Mouse (Mus musculus) spleen, postnatal 14 days (tissue): ENCODE data around the gene Ciz1.

Experiments
- DNase-seq, 2 experiments: peaks; one replicate each; pipeline ENCODE4 v3.0.0; 2021 to 2022; ENCODE audit warnings: low spot score in 2 of 2

Gene Ciz1

DNA sequence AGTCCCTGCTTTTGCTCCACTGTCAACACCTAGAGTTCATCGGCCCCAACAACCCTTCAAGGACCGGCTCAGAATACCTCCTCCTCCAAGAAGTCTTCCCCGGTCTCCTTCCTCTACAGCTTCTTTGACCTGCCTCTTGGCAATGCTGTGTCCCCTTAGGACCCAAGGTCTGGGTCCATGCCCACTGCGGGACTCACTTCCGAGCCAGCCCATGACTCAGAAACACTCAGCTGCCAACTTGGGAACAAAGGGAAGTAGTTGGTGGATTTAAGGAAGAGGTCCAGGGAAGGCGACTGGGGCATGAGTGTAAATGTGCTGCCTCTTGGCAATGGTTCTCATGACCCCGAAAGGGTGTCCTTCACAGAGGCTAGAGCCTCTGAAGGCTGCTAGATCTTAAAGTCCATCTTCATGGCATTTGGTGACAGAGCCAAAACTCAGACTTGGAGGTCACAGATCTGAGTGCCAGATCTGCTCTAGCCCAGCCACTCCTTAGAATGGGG, 27.9 kb downstream of the Ciz1 start:
- DNase-seq: no peak

DNA sequence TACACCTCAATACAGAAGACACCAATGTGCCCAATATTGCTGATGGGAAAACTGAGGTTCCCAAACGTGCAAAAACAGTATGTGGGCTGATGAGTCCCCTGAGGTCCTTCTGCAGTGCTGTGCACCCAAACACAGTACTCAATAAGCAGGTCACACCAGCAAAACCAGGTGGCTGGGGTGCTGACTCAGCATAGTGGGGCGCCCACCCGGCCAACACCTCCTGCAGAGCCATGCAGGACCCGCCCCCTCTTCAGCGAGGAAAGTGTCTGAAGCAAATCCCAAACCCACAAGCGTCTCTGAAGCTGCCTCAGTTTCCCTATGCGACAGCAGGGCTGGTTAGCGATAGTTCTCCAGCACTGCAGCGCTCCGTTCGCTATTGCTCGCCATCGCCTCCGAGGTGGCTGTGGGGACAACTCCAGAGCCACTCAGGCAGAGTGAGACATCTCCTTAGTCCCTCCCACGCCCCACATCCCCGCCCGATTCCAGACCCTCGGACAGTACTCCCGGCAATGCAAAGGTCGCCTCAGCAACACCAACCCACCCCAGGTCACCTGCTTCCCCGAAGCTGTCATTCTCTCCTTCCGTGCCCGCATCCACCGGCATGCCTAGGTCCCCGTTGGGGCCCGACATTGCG, 29.1 kb downstream of the Ciz1 start:
- peak in 1 of 2 experiments; percentile 22 for DNase-seq

GRCm38 (mm10) chr2:32381775-32382223, 29.7 kb downstream of the Ciz1 start, which contains the start of gene 1110008P14Rik:
TSS of gene 1110008P14Rik (minus strand) at chr2:32381938.
- peak; percentile 96 to 97 for DNase-seq

DNA sequence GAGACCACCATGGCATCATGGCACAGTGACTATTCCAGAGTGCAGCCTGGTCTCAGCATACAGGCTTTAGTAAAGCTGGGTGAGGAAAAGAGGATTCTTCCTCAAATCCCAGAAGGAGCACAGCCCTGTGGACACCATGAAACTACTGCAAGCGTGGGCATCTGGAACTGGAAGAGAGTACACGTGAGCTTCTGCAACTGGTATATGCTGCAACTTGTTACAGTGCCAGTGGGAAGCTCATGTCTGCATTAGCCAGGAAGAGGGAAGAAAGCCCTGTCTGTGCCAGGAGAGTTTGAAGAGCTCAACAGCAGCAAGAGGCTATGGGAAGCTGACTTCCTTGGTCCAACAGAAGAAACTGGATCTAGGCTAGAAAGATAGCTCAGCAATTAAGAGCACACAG, 30.6 kb downstream of the Ciz1 start:
- DNase-seq: no peak

GRCm38 (mm10) chr2:32387706-32388490, 35.8 kb downstream of the Ciz1 start, which contains the start of gene Lcn2:
TSS of gene Lcn2 (minus strand) at chr2:32388252.
- no peak for DNase-seq

GRCm38 (mm10) chr2:32389157-32389556, 37.0 kb downstream of the Ciz1 start:
- no peak for DNase-seq

DNA sequence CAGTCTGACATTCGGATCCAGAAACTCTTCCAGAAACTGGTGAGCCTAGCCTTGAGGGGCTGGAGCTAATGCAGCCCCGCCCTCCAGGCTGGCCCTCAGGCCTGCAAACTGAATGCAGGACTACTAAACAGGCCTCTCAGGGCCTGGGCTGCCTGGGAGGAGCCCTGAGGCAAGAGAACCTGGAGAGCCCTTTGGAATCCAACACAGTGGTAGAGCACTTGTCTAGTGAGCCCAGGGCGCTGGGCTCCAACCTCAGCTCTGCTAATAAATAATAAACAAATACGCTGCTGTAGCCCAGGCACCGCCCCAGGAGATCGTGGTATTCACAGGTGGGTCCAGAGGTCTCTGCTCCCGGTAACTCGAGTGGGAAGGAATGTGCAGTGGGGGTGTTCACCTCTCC, 38.7 kb downstream of the Ciz1 start:
- no peak for DNase-seq

DNA sequence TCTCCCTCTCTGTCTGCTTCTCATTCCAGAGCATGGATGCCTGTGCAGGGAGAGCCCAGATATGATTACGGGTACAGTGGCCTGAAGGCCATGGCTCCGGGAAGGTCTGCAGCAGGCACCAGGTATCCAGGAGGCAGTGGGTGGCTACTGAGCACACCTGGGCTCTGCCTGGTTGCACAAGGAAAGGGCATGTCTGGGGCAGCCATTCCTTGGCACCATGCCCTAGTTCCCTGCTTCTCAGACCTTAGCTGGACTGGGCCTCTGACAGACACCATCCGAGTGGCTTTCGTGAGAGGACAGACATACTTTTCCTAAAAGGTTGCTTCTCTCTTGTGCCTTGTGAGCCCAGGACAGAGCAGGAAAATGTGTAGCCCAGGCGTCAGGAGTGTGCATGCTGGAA, 39.9 kb downstream of the Ciz1 start:
- no peak for DNase-seq

GRCm38 (mm10) chr2:32394973-32395372, 42.8 kb downstream of the Ciz1 start:
- DNase-seq: peak in 1 of 2 experiments; percentile 42

GRCm38 (mm10) chr2:32395484-32395945, 43.4 kb downstream of the Ciz1 start, which contains the start of gene Ptges2:
TSS of gene Ptges2 (plus strand) at chr2:32395896.
- DNase-seq: peak; percentile 89 to 90

DNA sequence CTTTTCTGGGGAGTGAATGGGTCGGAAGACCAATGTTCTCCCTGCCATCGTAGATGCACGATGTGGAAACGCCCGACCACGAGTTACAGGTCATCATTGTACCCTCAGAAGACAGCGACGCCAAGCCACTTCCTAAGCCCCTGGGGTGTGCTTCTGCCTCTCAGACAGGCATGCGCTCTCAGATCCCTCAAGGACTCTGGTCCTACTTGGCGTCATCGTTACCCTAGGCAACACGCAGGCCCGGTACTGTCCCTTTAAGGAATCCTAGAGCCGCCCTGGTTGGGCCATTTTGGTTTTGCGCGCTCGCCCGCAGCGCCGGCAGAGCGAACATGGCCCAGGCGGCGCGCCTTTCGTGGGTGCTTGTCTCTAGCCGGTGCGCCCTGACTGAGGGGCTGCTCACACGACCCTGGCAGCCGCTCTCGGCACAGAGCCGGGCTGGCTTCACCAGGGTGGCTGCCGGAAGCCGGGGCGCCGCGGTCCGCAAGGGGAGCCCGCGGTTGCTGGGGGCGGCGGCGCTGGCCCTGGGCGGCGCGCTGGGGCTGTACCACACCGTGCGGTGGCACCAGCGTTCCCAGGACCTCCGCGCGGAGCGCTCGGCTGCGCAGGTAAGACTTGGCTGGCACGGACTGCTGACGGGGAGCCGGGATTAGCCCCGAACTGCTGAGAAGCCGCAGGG, 44.0 kb downstream of the Ciz1 start:
- peak; percentile 58 to 73 for DNase-seq

DNA sequence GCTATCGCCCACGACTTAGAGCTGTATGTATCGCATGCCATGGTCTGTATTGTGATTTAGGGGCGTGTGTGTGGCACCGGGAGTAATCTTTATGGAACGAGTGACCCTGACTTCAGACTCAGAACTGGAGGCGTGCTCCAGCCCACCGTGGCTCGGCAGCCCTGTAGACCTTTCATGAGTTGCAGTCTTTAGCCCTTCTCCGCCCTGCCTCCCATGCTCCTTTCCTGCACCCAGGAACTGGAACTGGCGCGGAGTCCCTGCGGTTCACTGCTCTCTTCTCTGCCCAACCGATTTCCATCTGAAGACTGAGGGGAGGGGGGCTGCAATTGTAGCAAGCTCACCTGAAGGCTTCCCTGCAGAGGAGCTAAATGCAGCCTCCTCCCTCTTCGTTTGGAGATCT, 44.6 kb downstream of the Ciz1 start:
- no peak for DNase-seq

DNA sequence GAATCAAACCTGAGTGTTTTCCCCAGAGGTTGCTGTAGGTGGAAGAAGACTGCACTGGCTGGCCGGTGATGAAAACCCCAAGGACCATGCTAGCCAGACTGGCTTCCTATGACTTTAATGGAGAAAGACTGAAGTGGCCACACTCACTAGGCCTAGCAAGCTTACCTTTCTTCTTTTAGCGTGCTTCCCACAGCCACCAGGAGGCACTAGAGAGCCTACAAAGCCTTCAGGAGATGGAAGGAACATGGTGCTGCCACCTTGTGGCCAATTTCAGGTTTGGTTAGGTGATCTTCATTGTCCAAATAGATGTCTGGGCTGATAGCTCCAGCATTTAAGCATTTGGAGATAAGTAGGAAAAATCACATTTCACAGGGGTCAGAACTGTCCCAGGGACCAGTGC, 52.5 kb downstream of the Ciz1 start:
- DNase-seq: peak; percentile 86 to 94

DNA sequence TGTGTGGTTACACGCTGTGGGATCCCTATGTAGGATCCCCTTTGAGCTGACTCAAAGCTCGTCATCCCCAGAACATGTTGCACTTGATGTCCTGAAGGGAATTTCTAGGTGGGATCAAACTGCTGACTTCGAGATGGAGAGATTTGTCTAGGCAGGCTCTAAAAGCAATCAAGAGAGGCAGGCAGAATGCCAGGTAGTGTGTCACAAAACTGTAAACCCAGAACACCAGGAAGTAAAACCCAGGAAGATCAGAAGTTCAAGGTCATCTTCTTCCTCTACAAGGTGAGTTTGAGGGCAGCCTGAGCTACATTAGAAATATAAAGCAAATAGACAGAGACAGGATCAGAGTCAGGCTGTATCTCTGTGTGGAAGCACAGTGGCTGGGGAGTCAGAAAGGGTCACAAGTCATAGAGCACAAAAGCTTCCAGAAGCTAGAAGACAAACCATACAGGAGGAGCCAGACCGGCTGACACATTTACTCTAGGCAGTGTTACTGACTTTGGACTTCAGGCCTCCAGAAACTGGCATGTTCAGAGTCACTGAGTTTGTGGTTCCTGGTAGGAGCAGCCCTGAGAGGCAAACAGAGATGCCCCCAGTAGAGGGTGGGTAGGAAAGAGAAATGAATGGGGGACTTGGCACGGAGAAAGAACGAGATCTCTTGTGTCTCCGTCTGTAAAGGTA, 55.2 kb downstream of the Ciz1 start:
- no peak for DNase-seq

- no peak for DNase-seq
These were observed 56.6 kb downstream of the Ciz1 start for GRCm38 (mm10) chr2:32408429-32409424.

DNA sequence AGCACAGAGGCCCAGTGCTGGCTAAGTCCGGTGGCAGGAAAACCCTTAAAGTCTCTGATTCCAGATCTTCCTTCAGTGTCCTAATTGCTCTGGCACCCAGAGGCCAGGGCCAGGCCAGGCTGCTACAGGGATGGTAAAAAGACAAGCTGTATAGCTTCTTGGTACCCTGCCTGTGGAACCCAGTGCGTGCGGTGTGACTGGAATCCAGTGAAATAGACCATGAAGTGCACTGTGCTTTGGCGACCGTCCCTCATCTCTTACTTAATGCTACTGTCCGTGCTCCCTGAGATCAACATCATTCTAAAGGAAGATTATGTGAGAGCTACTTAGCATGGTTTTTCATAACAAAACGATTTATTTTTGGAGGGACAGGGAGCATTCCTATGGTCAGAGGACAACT, 59.3 kb downstream of the Ciz1 start:
- DNase-seq: no peak

DNA sequence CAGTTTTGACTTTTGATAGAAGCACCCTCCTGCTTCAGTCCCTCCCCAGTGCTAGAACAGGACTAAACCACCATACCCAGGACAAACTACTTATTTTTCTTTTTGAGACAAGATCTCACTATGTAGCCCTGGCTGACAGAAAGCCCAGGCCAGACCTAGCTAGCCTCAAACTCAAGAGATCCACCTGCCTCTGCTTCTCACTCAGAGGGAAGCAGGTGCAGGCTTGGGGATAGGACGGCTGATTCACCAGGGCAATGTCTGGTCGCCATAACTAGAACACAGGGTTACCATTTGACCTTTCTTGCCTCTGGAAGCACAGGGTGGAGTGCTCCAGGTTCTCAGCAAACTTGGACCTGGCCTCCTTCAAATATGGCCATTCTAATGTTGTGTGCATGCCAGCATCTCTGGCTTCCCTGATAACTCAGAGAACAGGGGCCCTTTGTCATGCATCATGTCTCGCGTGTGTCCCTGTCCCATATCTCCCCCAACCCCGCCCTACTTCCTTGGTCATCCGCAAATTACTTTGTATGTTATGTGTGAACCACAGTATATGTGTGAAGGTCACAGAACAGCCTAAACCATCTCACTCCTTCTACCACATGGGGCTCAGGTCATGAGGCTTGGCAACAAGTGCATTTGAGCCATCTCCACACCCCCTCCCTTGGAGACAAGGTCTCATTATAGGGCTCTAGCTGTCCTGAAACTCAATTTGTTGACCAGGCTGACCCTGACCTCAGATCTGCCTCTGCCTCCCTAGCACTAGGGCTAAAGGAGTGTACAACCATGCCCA, 60.8 kb downstream of the Ciz1 start:
- no peak for DNase-seq

DNA sequence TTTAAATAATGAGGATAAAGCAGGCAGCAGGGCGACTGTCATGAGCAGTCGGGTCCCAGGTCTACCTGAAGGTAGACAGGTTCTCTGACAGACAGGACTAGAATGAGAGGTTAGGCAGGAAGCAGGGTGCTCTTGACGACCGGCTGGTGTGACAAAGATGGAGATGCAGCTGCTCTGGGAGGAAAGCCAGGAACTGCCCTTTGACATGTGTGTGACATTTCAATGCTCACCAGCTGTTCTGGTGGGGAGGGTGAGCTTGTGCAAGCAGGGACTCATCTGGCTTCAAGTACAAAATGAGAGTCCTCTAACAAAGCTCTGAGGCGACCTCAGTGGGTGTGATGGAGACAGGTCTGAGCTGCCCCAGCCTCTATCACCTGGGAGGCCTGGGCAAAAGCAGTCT, 61.8 kb downstream of the Ciz1 start:
- no peak for DNase-seq

DNA sequence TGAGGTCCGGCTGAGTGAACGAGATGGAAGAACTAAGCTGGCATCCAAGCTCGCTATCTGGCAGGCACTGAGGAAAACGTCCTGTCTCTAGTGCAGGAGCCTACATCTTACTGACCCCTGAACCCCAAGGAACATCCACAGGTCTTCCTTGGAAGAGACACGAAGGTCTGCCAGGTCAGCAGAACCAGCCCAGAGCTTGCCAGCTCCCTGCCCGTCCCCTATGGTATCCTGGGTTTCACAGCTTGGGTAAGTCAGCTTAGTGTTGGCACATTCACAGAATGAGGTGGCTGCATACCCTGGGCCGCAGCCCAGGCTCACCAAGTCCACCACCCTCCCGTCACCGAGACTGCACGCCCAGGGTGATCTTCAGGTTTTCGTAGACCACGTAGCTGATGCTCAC, 63.7 kb downstream of the Ciz1 start:
- DNase-seq: no peak

GRCm38 (mm10) chr2:32416556-32416955, 64.4 kb downstream of the Ciz1 start:
- DNase-seq: no peak
